Mouse (Mus musculus): ENCODE measurements at regions not wholly inside any gene's neighbourhood (a gene's known extent, or its start where the extent isn't known, plus 50 kb on each side); places are given as distances from the start of the nearest gene placed in this dataset.

GRCm38 (mm10) chr10:38288689-38289283, 532.8 kb downstream of the Rfpl4b start:
- TF ChIP-seq CTCF (IDR thresholded peaks at IDR 0.05; ENCODE audit: low read depth) (no peak), EP300 (IDR thresholded peaks at IDR 0.05; ENCODE audit: low read depth) (no peak)
